Mouse (Mus musculus): Measurements from ENCODE around the gene Gm14326.
"Not testable (repeated sequence)": the region's sequence is repeated elsewhere in the genome, so short reads cannot be mapped to it uniquely, and the experiment has no call there.

The Gm14326 gene

DNA sequence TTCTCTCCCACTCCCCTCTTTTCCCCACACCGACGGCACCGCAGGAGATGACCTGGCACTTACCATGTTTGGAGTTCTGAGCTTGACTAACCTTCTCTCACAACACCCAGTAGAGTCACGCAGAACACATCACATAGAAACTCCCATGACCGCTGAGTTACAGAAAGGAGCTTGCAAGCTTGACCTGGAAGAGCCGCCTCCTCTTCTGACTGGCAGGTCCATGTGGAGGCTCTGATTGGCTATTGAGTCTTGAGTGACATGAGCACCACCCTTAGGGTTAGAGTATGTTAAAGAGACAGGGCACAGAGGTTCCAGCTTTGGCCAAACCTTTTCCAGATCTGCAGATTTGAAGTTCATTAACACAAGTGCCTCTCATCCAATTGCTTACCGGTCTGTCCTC, at the start of gene Gm14326:
Gene Gm14326, minus strand, starts transcription at position 153 of the 400 bp plus-strand sequence.
- DNase-seq (ENCODE audit: low spot score) = peak; percentile 97

DNA sequence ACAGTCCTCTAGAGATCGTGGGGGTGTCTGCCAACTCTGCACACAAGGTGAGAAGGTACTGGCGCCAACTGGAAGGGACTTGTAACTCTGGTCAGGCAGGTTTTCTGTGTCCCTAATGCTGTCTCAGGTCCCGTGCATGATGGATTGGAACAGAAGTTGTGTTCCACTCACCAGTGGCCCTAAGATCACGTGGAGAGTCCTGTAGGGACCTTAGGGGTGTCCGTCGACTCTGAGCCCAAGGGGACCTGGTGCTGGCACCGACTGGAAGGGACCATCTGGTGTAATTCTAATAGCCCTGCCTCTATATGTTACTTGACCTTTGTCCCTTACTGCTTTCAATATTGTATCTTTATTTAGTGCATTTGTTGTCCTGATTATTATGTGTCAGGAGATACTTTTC, 17.7 kb upstream of the Gm14326 start:
- not testable (repeated sequence) for DNase-seq (ENCODE audit: low spot score)

DNA sequence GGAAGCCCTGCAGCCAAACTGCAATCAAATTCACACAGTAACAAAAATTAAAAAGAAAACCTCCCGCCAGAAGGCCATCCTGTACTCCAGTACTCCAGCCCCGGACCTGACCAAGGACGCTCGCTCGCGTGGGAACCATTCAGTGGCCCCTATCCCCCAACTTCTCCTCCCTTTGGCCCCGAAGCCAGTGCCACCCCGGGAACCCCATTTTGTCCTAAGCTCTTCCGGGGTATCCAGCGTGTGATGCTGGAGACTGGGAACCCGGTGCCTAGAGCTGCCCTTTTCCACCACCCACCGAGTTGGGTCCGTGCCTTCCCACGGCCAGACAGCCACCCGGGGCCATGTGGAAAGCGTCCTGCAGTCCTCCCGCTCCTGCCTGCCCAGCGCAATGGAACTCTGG, 363 bp downstream of the Gm14326 start:
- peak; percentile 17 for DNase-seq (ENCODE audit: low spot score)

DNA sequence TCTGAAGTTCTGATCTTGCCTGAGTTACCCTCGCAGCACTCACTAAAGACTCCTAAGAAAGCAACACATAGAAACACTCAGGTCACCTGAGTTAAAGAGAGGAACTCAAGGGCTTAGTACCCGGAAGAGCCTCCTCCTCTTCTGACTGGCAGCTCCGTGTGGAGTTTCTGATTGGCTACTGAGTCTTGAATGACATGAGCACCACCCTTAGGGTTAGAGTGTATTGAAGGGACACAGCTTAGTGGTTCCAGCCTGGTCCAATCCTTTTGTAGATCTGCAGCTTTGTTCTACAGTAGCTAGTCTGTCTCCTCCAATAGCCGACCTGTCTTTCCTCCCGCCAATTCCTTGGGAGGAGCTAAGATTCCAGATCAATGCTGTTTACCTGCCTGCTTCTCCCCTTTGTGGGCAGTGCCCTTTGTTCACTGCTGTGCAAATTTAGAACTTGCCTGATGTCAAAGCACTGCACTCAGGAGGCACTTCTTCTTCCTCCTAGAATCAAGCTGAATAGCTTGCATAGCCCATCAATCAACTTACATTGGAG, 31.5 kb downstream of the Gm14326 start, which contains the start of gene Zfp972:
Gene Zfp972, minus strand, starts transcription at position 51 of the 541 bp plus-strand sequence.
- not testable (repeated sequence) for DNase-seq (ENCODE audit: low spot score)

DNA sequence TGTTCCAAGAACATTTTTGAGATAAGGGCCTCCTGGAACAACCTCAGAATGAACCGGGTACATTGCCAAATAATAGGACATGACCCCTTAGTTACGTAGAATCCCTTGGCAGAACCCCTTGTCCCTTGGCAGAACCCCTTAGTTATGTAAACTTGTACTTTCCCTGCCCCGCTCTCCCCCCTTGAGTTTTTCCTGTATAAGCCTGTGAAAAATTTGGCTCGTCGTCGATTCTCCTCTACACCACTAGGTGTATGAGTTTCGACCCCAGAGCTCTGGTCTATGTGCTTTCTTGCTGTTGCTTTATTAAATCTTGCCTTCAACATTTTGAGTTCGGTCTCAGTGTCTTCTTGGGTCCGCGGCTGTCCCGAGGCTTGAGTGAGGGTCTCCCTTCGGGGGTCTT, 53.8 kb downstream of the Gm14326 start:
- not testable (repeated sequence) for DNase-seq (ENCODE audit: low spot score)

DNA sequence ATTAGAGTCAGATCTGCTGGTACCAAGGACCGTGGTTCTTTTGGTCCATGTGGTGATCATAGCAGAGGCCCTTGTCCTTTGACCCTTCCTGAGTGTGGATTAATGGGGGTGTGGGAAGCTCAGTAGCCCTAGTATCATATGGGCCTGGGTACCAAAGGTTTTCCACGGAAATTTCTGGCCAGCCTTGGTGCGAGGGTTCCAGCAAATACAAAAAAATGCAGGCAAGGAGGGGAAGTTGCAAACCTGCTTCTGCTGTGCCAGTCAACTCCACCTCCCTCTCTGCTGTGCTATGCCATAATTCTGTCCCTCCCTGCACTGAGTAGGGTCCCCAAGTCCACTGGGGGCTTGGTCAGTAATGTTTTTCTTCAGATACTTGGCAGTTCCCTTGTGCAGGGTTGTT, 58.9 kb downstream of the Gm14326 start:
- not testable (repeated sequence) for DNase-seq (ENCODE audit: low spot score)

DNA sequence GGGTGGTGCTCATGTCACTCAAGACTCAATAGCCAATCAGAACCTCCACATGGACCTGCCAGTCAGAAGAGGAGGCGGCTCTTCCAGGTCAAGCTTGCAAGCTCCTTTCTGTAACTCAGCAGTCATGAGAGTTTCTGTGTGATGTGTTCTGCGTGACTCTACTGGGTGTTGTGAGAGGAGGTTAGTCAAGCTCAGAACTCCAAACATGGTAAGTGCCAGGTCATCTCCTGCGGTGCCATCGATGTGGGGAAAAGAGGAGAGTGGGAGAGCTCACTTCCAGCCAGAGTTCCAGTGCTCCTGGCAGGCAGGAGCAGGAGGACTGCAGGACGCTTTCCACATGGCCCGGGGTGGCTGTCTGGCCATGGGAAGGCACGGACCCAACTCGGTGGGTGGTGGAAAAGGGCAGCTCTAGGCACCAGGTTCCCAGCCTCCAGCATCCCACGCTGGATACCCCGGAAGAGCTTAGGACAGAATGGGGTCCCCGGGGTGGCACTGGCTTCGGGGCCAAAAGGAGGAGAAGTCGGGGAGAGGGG, 60.0 kb downstream of the Gm14326 start, which contains the start of gene Gm14327:
Gene Gm14327, plus strand, starts transcription at position 51 of the 533 bp plus-strand sequence.
- not testable (repeated sequence) for DNase-seq (ENCODE audit: low spot score)

DNA sequence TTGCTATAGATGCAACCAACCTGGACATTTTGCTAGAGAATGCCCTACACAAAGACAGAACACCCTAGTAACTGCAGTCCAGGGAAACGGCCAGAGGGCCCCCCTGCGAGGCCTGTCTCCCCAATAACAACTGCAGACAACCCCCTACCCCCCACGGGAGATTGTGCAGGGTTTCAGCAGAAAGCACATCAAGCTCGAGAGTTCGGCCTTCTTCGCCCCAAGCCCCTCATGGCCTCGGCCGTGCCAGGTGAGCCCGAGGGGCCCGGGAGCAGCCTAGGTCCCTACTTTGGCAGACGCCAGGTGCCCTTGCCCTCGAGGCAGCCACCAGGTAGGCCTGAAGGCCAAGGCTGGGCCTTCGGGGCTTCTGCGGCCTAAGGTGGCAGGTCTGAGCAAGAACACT, 69.4 kb downstream of the Gm14326 start:
- not testable (repeated sequence) for DNase-seq (ENCODE audit: low spot score)

All from left cerebral cortex, adult 11 months (tissue).